Mouse (Mus musculus): Measurements from ENCODE around the gene Retreg3. TPM values are rescaled to one million over a fixed set of nuclear protein-coding genes. Genes with fewer than 3 reads are reported as not detected.
A peak's percentile ranks its signal among the peaks of the same experiment; 100 is the strongest.

Retreg3 gene
- total RNA-seq, 1 experiment from 2014 or later: 97.1 TPM

DNA sequence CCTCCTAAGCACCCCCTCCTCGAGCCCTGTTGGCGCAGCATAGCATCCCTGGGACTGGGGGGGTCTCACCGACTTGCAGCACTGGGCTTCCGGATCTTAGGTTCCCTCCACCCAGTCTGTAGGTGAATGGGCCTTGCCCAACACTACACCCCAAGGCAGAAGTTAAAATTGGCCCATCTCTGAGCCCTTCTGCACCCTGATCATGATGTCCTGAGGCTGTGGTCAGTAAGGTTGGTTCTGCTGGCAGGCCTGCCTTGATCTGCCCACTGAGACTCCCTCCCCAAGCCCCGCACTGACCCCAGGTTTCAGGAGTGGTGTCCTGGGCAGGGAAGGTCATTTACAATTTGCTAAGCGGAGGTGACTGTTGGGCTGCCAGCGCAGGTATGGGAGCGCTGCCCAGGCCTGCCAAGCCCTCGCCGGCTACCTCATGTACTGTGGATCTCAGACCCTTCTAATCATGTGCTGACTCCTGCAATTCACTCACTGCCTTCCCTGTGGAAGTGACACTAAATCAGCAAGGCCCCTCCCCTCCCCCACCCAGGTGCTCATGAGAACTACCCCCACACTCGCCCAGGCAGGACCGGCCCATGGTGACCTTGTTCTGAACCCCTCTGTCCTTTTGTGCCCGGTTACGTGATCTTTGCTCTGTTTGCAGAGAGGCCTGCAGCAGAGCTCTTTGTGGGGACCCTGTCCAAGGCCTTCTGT, 56.6 kb downstream of the Retreg3 start:
- ATAC-seq (ENCODE audit: extremely low read depth, insufficient number of reproducible peaks, low FRiP score, poor library complexity, severe bottlenecking): no peak

DNA sequence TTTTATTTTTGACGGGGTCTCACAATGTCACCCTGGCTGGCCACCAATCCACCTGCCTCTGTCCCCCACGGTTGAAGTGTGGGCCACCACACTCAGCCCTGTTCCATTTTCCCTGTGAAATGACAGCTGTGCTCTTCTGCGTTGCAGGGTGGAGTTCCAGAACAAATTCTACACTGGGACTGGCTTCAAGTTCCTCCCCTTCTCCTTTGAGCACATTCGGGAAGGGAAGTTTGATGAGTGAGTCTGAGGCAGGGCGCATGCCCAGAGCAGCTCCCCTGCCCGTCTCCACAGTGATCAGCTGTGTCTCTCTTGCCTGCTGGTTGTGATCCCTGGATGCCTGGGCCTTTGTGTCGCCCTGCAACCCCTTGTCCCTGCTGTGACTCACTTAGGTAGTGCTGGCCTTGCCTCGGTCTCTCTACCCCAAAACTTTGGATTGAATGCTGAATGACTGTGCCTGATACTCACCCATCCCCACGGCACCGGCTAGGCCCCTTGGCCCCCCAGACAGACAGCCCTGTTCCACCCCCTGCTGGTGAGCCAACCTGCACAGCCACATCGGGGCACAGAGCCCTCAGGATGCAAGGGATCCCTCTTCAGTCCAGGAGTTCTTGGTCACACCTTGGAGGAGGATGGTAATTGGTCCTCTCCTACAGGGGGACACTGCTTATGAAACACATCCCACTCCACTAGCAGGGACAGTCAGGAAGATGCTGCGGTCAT, 57.4 kb downstream of the Retreg3 start:
- ATAC-seq (ENCODE audit: extremely low read depth, insufficient number of reproducible peaks, low FRiP score, poor library complexity, severe bottlenecking): no peak

DNA sequence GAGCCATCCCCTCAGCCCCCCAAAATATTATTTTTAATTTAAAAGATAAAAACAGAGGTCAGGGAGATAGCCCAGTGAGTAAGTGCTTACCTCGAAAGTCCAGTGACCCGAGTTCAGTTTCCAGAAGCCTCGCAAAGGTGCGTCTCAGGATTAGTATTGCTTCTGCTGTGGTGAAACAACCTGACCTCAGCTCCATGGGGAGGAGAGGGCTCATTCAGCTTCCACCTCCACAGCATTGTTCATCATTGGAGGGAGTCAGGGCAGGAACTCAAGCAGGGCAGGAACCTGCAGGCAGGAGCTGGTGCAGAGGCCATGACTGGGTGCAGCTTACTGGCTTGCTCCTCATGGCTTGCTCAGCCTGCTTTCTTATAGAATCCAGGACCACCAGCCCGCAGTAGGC, 58.6 kb downstream of the Retreg3 start:
- no peak for ATAC-seq (ENCODE audit: extremely low read depth, insufficient number of reproducible peaks, low FRiP score, poor library complexity, severe bottlenecking)

DNA sequence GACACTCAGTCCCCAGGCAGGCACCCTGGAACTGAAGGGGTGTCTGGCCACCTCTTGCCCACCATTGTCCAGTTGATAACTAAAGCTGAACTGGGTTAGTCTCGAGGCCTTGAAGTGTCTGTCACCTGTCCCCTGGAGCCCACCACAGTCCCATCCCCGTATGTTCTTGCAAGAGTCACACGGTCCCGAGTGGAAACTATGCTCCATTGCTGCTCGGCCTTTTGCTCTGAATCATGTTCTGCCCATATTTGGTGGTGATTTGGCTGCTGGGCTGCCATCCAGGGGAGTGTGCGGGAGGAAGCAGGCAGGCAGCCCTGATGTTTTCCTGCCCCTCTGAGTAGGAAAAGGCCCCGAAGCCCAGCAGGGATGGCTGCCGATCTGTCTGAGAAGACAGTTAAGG, 59.6 kb downstream of the Retreg3 start:
- no peak for ATAC-seq (ENCODE audit: extremely low read depth, insufficient number of reproducible peaks, low FRiP score, poor library complexity, severe bottlenecking)

DNA sequence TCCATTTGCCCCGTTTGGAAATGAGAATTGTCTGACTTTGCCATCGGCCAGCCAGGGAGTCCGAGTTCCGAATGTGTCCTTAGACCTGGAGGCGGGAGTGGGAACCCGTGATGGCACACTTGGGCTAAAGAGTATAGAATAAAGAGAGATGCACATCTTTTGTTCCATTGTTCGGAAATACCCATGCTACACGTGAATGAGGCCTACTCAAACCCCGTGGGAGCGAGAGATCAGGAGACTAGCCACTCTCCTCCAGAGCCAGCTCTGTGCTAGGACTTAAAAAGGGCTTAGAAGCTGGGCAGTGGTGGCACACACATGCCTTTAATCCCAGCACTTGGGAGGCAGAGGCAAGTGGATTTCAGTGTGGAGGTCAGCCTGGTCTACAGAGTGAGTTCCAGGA, 60.2 kb downstream of the Retreg3 start:
- ATAC-seq (ENCODE audit: extremely low read depth, insufficient number of reproducible peaks, low FRiP score, poor library complexity, severe bottlenecking): no peak

GRCm38 (mm10) chr11:101058726-101059125, 61.0 kb downstream of the Retreg3 start:
- no peak for ATAC-seq (ENCODE audit: extremely low read depth, insufficient number of reproducible peaks, low FRiP score, poor library complexity, severe bottlenecking)

GRCm38 (mm10) chr11:101057860-101058259, 61.8 kb downstream of the Retreg3 start:
- peak; percentile 60; the same call in 1 of the 2 replicates for ATAC-seq (ENCODE audit: extremely low read depth, insufficient number of reproducible peaks, low FRiP score, poor library complexity, severe bottlenecking)

- ATAC-seq (ENCODE audit: extremely low read depth, insufficient number of reproducible peaks, low FRiP score, poor library complexity, severe bottlenecking): no peak
Measured at GRCm38 (mm10) chr11:101056885-101057284, 62.8 kb downstream of the Retreg3 start.

DNA sequence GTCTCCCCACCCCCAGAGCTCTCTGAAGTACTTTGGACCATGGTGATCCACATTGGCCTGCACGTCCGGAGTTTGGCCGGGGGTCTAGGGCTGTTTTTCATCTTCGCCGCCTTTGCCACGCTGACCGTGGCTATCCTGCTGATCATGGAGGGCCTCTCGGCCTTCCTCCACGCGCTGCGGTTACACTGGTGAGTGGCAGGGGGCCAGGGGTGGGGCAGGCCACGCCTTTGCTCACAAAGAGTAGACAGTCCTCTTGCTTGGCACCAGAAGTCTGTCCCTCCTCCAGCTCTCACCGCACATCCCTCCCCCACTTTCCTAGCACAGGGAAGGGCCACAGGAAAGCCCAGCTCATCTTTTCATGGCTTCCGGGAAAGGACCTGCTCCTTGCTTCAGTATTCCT, 64.3 kb downstream of the Retreg3 start:
- no peak for ATAC-seq (ENCODE audit: extremely low read depth, insufficient number of reproducible peaks, low FRiP score, poor library complexity, severe bottlenecking)

GRCm38 (mm10) chr11:101053974-101054373, 65.7 kb downstream of the Retreg3 start:
- ATAC-seq (ENCODE audit: extremely low read depth, insufficient number of reproducible peaks, low FRiP score, poor library complexity, severe bottlenecking): no peak

DNA sequence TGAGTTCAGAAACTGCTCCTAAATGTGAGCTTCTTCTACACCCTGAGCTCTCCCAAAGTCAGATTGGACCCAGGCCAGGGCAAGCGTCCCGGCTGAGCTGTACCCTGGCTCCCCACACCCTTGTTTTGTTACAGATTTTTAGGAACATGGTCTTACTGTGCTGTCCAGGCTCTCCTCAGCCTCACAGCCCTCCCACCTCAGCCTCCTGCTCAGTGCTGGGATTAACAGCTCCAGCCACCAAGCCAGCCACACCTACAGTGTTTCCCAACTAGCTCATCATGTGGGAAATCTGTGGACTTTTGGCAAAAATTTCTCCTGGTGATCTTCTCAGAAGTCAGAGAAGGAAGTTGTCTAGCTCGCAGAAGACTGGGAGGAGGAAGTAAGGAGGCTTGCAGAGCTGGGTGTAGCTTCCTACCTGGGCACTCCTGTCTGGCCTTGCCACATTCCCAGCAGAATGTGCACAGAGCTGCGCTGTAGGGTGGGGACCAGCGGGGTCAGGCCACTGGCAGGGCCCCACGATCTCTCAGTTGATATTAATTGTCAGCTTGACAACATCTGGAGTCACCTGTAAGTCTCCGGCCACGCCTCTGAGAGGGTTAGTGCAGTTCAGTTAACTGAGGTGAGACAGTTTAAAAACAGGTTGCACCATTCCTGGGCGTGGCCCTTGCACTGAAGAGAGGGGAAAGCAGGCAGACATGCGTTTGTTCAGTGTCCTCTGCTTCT, 66.8 kb downstream of the Retreg3 start:
- no peak for ATAC-seq (ENCODE audit: extremely low read depth, insufficient number of reproducible peaks, low FRiP score, poor library complexity, severe bottlenecking)

GRCm38 (mm10) chr11:101051617-101052016, 68.1 kb downstream of the Retreg3 start:
- no peak for ATAC-seq (ENCODE audit: extremely low read depth, insufficient number of reproducible peaks, low FRiP score, poor library complexity, severe bottlenecking)

DNA sequence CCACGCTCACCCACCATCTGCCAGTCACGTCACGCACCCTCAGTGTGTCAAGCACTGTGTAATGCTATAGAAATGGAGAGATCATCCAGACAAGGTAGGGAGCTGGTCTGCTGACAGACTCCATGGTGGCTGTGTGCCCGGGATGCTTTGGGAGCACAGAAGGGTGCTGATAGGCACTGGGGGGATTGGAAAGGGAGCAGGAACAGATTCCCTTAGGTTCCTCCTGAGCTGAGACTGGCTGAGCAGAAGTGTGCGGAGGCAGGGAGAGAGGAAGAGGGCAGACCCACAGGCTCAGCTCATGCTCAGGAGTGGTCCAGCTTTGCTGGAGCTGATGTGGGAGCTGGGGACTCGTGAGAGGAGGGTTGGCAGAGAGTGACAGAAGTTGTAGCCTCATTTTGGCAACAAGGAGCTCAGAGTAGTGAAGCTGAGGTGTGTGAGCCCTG, 68.6 kb downstream of the Retreg3 start:
- no peak for ATAC-seq (ENCODE audit: extremely low read depth, insufficient number of reproducible peaks, low FRiP score, poor library complexity, severe bottlenecking)

DNA sequence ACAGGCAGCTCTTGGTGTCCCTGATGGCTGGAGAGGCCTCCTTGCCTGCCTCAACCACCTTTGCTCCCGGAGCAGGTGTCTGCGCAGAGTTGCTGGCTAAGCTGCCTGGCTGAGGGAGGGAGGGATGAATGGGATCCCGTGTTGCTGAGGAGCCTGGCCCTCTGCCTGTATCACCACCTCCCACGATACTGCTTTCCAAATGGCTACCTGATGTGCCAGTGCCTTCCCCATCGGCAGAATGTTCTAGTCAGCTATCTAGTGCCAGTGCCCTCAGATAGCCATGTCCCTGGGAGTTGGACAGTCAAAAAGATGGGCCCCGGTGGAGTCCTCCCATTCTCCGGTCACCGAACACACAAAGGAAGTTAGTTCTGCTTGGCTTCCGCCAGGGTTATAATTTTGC, 69.3 kb downstream of the Retreg3 start:
- ATAC-seq (ENCODE audit: extremely low read depth, insufficient number of reproducible peaks, low FRiP score, poor library complexity, severe bottlenecking): no peak

- ATAC-seq (ENCODE audit: extremely low read depth, insufficient number of reproducible peaks, low FRiP score, poor library complexity, severe bottlenecking): no peak
Measured at GRCm38 (mm10) chr11:101047502-101047901, 72.2 kb downstream of the Retreg3 start.

DNA sequence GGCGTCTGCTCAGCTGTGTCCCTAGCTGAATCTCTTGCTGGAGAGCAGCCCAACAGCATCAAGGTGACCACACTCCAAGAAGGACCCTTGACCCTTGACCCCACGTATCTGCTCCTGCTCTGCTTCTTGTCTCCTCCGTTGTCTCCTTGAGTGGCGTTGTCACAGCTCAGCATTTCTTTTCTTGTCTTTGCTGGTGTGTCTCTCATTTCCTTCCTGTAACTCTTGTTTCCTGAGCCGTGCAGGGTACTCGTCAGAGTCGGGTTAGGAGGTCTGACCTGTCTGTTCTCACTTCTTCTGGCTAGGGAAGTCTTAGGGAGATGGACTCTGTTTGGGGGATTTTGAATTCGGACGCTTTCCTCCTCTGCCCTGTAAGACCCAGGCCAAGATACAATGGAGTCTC, 73.3 kb downstream of the Retreg3 start:
- ATAC-seq (ENCODE audit: extremely low read depth, insufficient number of reproducible peaks, low FRiP score, poor library complexity, severe bottlenecking): no peak
